Mouse (Mus musculus) retina, postnatal 1 day (tissue): ENCODE measurements around the gene Slc22a2.
"Not testable (repeated sequence)": the region's sequence is repeated elsewhere in the genome, so short reads cannot be mapped to it uniquely, and the experiment has no call there.

Experiments used
- DNase-seq: peaks from one replicate; pipeline ENCODE4 v3.0.0-alpha.2; 2012

The Slc22a2 gene

GRCm38 (mm10) chr17:12631771-12632600, 48.1 kb downstream of the Slc22a2 start:
- DNase-seq = no peak

- DNase-seq = no peak
These were observed 50.9 kb downstream of the Slc22a2 start for GRCm38 (mm10) chr17:12634814-12635213.

DNA sequence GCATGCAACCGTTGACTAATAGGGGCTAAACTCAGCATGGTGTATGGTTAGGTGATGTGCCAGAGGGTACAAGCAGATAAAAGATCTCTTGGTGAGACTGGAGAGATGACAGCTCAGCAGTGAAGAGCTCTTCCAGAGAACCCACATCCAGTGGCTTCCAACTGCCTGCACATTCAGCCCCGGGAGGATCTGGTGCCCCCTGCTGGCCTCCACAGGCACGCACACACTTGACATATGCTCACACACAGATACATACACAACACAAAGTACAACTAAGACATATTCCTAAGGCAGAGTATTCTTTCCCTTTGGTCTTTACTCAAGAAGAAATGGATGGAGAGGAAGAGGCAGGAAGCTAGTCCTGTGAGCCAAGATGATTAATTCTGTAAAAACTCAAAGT, 55.7 kb downstream of the Slc22a2 start:
- DNase-seq = no peak

- DNase-seq = no peak
These were observed 57.2 kb downstream of the Slc22a2 start for GRCm38 (mm10) chr17:12641087-12641486.

GRCm38 (mm10) chr17:12645461-12645860, 61.5 kb downstream of the Slc22a2 start:
- no peak for DNase-seq

DNA sequence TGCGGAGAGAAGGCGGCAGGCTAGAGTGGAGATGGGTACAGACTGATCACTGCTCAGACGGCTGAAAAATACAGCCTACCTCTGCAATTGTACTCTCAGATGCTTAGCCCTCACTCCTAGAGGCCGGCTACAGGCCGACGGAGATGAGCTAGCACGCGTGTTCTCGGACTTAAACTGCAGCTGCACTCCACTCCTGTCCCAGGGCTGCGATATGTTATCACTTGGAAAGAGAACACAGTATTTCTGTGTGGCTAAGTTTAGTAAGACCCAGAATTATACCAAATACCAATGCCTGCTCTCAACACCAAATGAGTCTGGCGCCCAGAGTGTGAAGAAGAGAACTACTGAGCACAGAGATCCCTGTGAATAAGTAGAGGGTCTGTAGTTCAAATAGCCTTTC, 68.7 kb downstream of the Slc22a2 start:
- no peak for DNase-seq

DNA sequence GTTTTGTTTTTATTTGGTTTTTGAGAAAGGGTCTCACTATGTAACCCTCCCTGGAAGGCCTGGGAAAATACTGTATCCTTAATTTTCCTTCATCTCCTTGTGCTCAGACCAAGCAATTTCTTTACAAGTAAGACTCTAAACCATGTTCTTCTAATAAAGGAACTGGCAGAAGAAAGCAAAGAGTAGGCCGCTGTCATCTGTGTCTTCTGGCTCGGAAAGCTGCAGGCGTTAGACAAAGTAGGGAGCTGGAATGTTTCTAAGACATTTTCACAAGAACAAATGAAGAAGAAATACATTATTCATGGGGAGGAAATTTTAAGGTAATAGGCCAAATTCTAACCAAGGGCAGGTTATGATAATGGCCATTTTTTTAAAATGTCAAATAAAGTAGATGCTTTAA, 70.1 kb downstream of the Slc22a2 start:
- no peak for DNase-seq

GRCm38 (mm10) chr17:12655826-12656225, 71.9 kb downstream of the Slc22a2 start:
- DNase-seq = no peak

DNA sequence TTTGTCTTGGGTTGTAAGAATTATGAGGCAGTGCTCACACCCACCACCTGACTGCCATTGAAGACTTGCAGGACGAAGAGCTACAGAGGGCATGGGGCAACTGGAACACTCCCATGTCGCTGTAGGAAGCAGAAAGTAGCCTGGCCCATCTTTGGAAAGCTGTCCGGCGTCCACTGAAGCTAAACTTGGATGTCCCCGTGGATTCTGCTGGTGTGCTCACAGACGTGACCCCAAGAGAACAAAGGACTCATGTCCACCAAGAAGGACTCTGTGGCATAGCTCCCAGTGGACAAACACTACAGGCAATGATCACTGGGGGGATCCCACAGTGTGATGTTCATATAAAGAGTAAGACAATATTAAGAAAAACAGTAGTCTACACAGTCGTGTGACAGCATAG, 74.9 kb downstream of the Slc22a2 start:
- no peak for DNase-seq

DNA sequence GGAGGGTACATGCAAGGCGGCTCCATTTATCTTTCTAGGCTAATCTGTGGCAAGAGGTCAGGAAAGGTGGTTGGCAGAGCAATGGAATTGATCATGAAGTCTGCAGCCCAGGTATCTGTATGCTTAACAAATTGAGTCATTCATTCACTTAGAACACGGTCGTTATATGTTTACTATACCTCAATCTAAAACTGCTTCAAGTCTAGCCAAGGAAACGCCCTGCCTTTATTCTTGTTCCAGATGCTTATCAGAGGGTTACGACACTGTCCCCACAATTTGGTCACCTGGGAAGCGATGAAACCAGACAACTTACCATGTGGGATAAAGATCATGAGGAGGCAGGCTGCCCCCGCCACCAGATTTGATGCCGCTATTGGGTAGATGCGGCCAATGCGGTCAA, 75.3 kb downstream of the Slc22a2 start:
- DNase-seq = no peak

DNA sequence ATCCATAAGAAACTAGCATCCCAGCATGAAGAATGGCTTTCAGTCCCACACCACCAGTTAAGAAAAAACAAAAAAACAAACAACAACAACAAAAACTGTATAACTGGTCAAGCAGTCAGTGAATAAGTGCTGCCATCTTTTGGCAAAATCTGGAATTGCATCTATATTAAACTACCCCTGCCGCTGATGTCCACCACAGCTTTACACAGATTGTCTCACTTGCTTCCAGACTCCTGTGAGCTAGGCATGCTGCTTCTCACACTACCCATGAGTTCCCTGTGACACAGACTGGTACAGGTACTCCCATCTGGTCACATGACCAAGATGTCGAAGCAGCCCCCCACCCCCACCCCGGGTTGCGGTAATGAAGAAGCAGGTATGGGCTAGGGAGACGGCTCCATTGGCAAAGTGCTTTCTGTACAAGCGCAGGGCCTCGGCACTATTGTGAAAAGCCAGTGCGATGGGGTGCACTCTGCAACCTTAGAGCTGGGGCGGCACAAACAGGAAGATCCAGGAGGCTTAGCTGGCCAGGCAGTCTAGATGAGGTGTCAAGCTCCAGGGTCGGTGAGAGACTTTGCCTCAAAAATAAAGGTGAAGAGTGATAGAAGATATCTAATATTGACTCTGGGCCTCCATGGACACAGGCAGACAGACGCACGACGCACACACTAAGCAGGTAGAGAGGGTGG, 76.8 kb downstream of the Slc22a2 start:
- DNase-seq = peak; percentile 66

- DNase-seq = no peak
These were observed 80.2 kb downstream of the Slc22a2 start for GRCm38 (mm10) chr17:12664156-12664555.

GRCm38 (mm10) chr17:12668478-12669362, 84.8 kb downstream of the Slc22a2 start:
- no peak for DNase-seq

DNA sequence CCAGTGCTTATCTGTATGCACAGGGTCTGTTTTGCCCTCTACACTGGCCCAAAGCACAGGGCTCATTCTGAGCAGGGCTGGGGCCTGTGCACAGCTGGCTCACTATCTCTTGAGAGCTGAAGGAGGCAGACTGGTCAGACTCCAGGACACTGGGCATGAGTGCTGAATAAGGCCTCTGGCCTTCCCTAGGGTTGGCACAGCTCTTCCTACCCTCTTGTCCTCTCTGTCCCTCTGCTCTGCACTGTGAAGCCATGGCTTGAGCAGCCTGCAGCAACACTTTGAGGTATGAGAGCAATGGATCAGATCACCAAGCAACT, 85.4 kb downstream of the Slc22a2 start:
- DNase-seq = no peak

DNA sequence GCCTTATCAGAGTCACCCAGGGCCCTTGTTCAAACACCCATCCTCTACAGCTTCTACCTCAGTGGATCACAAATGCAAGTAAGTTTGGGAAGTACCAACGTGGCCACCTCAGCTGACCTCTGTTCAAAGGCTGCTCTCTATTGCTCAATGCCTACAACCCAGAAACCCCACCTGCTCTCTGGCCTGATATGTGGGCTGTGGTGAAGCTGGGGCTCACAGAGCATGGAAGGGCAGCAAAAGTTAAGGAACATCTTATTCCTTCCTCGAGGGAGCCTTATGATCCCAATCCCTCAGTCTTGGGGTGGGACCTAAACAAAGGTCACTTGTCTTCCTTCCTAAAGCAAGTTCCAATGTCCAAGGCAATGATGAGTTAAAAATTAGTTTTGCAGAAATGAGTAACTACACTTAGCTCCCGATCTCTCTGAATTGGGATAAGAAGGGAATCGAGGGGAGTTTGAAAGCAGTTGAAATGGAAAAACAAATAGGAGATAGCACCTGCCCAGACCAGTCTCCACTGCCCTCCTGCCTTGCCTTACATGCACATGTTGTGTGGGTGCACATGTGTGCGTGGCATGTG, 87.2 kb downstream of the Slc22a2 start:
- no peak for DNase-seq

- no peak for DNase-seq
These were observed 88.4 kb downstream of the Slc22a2 start for GRCm38 (mm10) chr17:12672285-12672790.

- no peak for DNase-seq
These were observed 89.9 kb downstream of the Slc22a2 start for GRCm38 (mm10) chr17:12673871-12674270.

DNA sequence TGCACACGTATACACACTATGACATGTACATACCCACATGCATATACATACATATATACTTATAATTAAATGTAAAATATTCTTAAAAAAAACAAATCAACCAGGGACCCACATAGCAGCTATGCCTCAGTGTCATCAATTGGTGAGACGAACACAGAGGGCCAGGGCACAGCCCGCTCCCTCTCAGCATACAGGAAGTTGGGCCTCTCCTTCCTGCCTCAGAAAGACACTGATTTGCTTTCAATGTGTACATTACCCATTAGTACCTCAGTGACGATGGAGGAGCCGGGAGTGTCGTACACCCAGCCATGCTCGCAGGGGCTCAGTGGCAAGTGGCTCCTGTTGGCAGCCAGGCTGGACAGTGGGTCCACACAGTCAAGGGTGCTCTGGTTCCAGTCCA, 91.0 kb downstream of the Slc22a2 start:
- DNase-seq = not testable (repeated sequence)

- no peak for DNase-seq
These were observed 91.7 kb downstream of the Slc22a2 start, which contains the start of gene Slc22a1 for GRCm38 (mm10) chr17:12675646-12676045. TSS of gene Slc22a1 (minus strand) at chr17:12675829.

DNA sequence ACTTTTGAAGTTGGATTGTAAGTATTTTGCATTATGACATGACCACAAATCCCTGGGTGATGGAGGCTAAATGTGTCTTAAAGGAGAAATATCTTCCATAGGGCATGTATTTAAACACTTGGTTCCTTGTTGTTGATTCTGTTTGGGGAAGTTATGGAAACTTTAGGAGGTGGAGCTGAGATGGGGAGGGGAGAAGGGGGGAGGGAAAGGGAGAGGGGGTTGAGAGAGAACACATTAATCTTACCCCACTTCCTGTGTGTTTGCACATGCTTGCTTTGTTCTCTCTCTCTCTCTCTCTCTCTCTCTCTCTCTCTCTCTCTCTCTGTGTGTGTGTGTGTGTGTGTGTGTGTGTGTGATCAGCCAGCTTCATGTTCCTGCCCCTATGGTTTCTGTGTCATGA, 93.2 kb downstream of the Slc22a2 start:
- no peak for DNase-seq
